Mouse (Mus musculus) liver, embryonic 14.5 days (tissue): Measurements from ENCODE around the gene Ghr. TPM values are rescaled to one million over a fixed set of nuclear protein-coding genes. Genes with fewer than 3 reads are reported as not detected.
A peak's percentile ranks its signal among the peaks of the same experiment; 100 is the strongest.

Source experiments
- ATAC-seq: fragments of 200-750 bp; cut with Nextera tagmentation; 2 replicates; pipeline ENCODE4 v1.8.0; 2017; ENCODE audit warnings: moderate number of reproducible peaks, mild to moderate bottlenecking, moderate library complexity; ENCODE audit not compliant: insufficient read depth
- DNase-seq, 3 experiments: peaks; one replicate each; pipeline ENCODE4 v3.0.0-alpha.2; 2012 to 2013; ENCODE audit warnings: low read depth in 3 of 3, low spot score in 3 of 3
- H3K27ac ChIP-seq: fragments of 300-500 bp; sonication (generic); 2 replicates; pipeline ENCODE4 v1.5.1; 2014; ENCODE audit warnings: moderate library complexity, mild to moderate bottlenecking, control low read depth, inconsistent platforms
- H3K27me3 ChIP-seq: fragments of 300-500 bp; sonication (generic); 2 replicates; pipeline ENCODE4 v1.6.1; 2014; ENCODE audit warnings: mild to moderate bottlenecking, low read length, moderate library complexity; ENCODE audit not compliant: control insufficient read depth, insufficient read depth
- H3K36me3 ChIP-seq: fragments of 300-500 bp; sonication (generic); replicated peaks from 2 replicates; pipeline ENCODE4 v1.6.1; 2014; ENCODE audit warnings: low read depth; ENCODE audit not compliant: control insufficient read depth, insufficient read depth
- H3K4me1 ChIP-seq, 2 experiments: fragments of 200-500 bp in 1 of 2; fragments of 300-500 bp in 1 of 2; sonication (generic) in 1 of 2; replicated peaks; 2 replicates each; pipeline ENCODE4 v1.6.1; 2012 to 2014; ENCODE audit warnings: antibody characterized with exemption in 1 of 2, inconsistent platforms in 1 of 2, low read length in 1 of 2; ENCODE audit not compliant: control insufficient read depth in 2 of 2, insufficient read depth in 2 of 2
- H3K4me2 ChIP-seq: fragments of 300-500 bp; sonication (generic); 2 replicates; pipeline ENCODE4 v1.6.1; 2014; ENCODE audit warnings: low read depth, mild to moderate bottlenecking, control low read depth, moderate library complexity
- H3K4me3 ChIP-seq, 2 experiments: fragments of 200-500 bp in 1 of 2; fragments of 300-500 bp in 1 of 2; sonication (generic) in 1 of 2; 2 replicates each; pipeline ENCODE4 v1.5.1; 2012 to 2014; ENCODE audit warnings: low read depth in 2 of 2, low read length in 2 of 2, mild to moderate bottlenecking in 2 of 2, control low read depth in 1 of 2, inconsistent platforms in 1 of 2, moderate library complexity in 1 of 2; ENCODE audit not compliant: insufficient read depth in 1 of 2
- H3K9ac ChIP-seq: fragments of 300-500 bp; sonication (generic); replicated peaks from 2 replicates; pipeline ENCODE4 v1.6.1; 2014; ENCODE audit warnings: mild to moderate bottlenecking, control low read depth, moderate library complexity
- H3K9me3 ChIP-seq: fragments of 300-500 bp; sonication (generic); 2 replicates; pipeline ENCODE4 v1.6.1; 2016; ENCODE audit warnings: low read length, mixed read lengths; ENCODE audit not compliant: control insufficient read depth
- CTCF ChIP-seq: IDR thresholded peaks from 2 replicates; pipeline ENCODE4 v1.5.1; 2016; ENCODE audit warnings: antibody characterized with exemption, low read depth, control low read depth
- EP300 ChIP-seq: IDR thresholded peaks from 2 replicates; pipeline ENCODE4 v1.6.1; 2016; ENCODE audit warnings: antibody characterized with exemption, low read depth
- WGBS: fragments of 180-500 bp; shearing (Covaris S2); extraction: QIAGEN DNeasy Blood & Tissue Kit; methylation state at CpG from one replicate; pipeline ENCODE4 v1.1.7; 2014; ENCODE audit not compliant: insufficient replicate concordance; 5-methylcytosine and 5-hydroxymethylcytosine counted together
- polyA plus RNA-seq, 2 experiments: library from polyadenylated mRNA; depleted of rRNA in 1 of 2; stranded (reverse) in 1 of 2; unstranded in 1 of 2; fragments of >200 nt; fragmentation: Nextera tagmentation in 1 of 2; extraction: Ambion mirVana in 1 of 2; gene quantifications; 2 replicates each; pipeline versions ENCODE4 v1.2.1 to v1.2.3; 2012 to 2014

The Ghr gene
- polyA plus RNA-seq, 2 experiments, result 6.9 to 18.3 TPM

GRCm38 (mm10) chr15:3445285-3445909 is 137.9 kb downstream of the Ghr start:
- DNase-seq, result no peak
- 56% methylated on average over 7 of the region's 7 CpGs for WGBS
- Histone ChIP-seq H3K4me3 (no peak overlapping the region), H3K9me3 (no peaks in the 10 kb centered on the region), H3K36me3 (no peaks in the 10 kb centered on the region), H3K9ac (no peak overlapping the region), H3K4me2 (no peak overlapping the region), H3K27ac (no peak overlapping the region), H3K4me1 (no peaks in the 10 kb centered on the region; a peak in 1 of 4 replicates), H3K27me3 (no peaks in the 10 kb centered on the region)
- no peak for ATAC-seq
- TF ChIP-seq EP300, result no peak
- TF ChIP-seq CTCF, result no peak

GRCm38 (mm10) chr15:3444448-3445020 is 138.8 kb downstream of the Ghr start:
- no peak overlapping the region for H3K4me3 ChIP-seq
- no peak overlapping the region for H3K9ac ChIP-seq
- no peaks in the 10 kb centered on the region for H3K27me3 ChIP-seq
- DNase-seq, result no peak
- 62% methylated on average over 8 of the region's 8 CpGs for WGBS
- H3K27ac ChIP-seq, result no peak overlapping the region
- H3K4me1 ChIP-seq, result no peaks in the 10 kb centered on the region; a peak in 1 of 4 replicates
- TF ChIP-seq EP300, result no peak
- no peak for TF ChIP-seq CTCF
- H3K4me2 ChIP-seq, result no peak overlapping the region
- H3K36me3 ChIP-seq, result no peaks in the 10 kb centered on the region
- no peak for ATAC-seq
- no peaks in the 10 kb centered on the region for H3K9me3 ChIP-seq

- TF ChIP-seq CTCF (peak; percentile 63), EP300 (no peak)
- ATAC-seq, result no peak
- Histone ChIP-seq H3K27ac (no peak overlapping the region), H3K4me3 (no peak overlapping the region), H3K27me3 (no peaks in the 10 kb centered on the region), H3K36me3 (no peaks in the 10 kb centered on the region), H3K9me3 (no peaks in the 10 kb centered on the region), H3K4me2 (no peak overlapping the region), H3K9ac (no peak overlapping the region), H3K4me1 (no peaks in the 10 kb centered on the region)
- 41% methylated on average over 4 of the region's 4 CpGs for WGBS
- DNase-seq, result no peak
Observed at GRCm38 (mm10) chr15:3441506-3442286, 141.6 kb downstream of the Ghr start.

GRCm38 (mm10) chr15:3437381-3437780 is 145.9 kb downstream of the Ghr start:
- Histone ChIP-seq H3K9ac (no peak overlapping the region), H3K4me3 (no peak overlapping the region), H3K4me2 (no peak overlapping the region), H3K27me3 (no peaks in the 10 kb centered on the region), H3K27ac (no peak overlapping the region), H3K4me1 (no peaks in the 10 kb centered on the region), H3K9me3 (no peaks in the 10 kb centered on the region), H3K36me3 (no peaks in the 10 kb centered on the region)
- ATAC-seq (no peak), DNase-seq (no peak)
- WGBS, result 43% methylated on average over 3 of the region's 3 CpGs
- no peak for TF ChIP-seq EP300
- no peak for TF ChIP-seq CTCF

- H3K4me3 ChIP-seq, result no peak overlapping the region
- H3K4me2 ChIP-seq, result no peak overlapping the region
- DNase-seq (no peak), ATAC-seq (no peak)
- H3K4me1 ChIP-seq, result no peaks in the 10 kb centered on the region
- H3K27me3 ChIP-seq, result no peaks in the 10 kb centered on the region
- H3K9me3 ChIP-seq, result no peaks in the 10 kb centered on the region
- H3K36me3 ChIP-seq, result no peaks in the 10 kb centered on the region
- H3K9ac ChIP-seq, result no peak overlapping the region
- TF ChIP-seq EP300 (no peak), CTCF (no peak)
- 16% methylated on average over 4 of the region's 4 CpGs for WGBS
- no peak overlapping the region for H3K27ac ChIP-seq
Observed at GRCm38 (mm10) chr15:3435637-3436036, 147.7 kb downstream of the Ghr start.
